Mouse (Mus musculus) kidney, adult 2 months (tissue): Measurements from ENCODE around the gene Chrng.

Experiments
- CTCF ChIP-seq: fragments of 200-500 bp; conservative IDR thresholded peaks from 2 replicates; pipeline ENCODE4 v1.5.1; 2011; ENCODE audit warnings: low read depth, mild to moderate bottlenecking, control low read depth, low read length, moderate library complexity, mixed read lengths; ENCODE audit not compliant: insufficient read depth, insufficient read length
- POLR2A ChIP-seq: fragments of 200-500 bp; IDR thresholded peaks from one replicate; pipeline ENCODE4 v1.6.1; 2011; ENCODE audit warnings: low read depth, low read length, control low read depth

DNA sequence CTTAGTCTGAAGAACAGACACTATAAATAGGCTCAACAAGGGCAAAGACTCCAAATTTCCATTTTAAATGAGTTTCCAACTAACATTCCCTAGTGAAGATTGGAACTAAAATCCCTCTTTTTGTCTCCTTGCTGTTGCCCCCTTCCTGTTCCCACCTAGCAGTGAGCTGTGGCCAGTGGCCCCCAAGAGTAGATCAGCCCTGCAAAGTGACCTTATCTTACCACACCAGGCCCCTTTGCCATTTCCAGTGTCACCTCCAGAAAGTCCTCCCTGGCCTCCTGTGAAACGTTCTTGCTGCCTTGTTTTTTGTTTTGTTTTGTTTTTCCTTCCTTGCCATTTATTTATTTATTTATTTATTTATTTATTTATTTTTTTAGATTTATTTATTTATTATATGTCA lies 41.0 kb downstream of the Chrng start:
- TF ChIP-seq POLR2A (no peak), CTCF (no peak)
